Mouse (Mus musculus): ENCODE results near the gene Nxpe5. TPM values are rescaled to one million over a fixed set of nuclear protein-coding genes. Genes with fewer than 3 reads are reported as not detected.
A peak's percentile ranks its signal among the peaks of the same experiment; 100 is the strongest.

Gene Nxpe5
- total and polyA plus RNA-seq, 3 experiments: 0.17 to 0.66 (median 0.29) TPM

- DNase-seq: no peak
These were observed 52.3 kb downstream of the Nxpe5 start for GRCm38 (mm10) chr5:138277994-138278393.

- peak; percentile 90 for DNase-seq
These were observed 54.1 kb downstream of the Nxpe5 start, which contains the start of the genes Gm43720, Gpc2 and Stag3 for GRCm38 (mm10) chr5:138279585-138280424. Gm43720 (minus strand) TSS chr5:138279958. Gpc2 (minus strand) TSS chr5:138280005. Stag3 (plus strand) TSS chr5:138280240.

- no peak for DNase-seq
These were observed 54.7 kb downstream of the Nxpe5 start for GRCm38 (mm10) chr5:138280425-138280768.

- DNase-seq: no peak
These were observed 55.1 kb downstream of the Nxpe5 start for GRCm38 (mm10) chr5:138280829-138281228.

- no peak for DNase-seq
These were observed 56.1 kb downstream of the Nxpe5 start for GRCm38 (mm10) chr5:138281798-138282197.

- DNase-seq: no peak
These were observed 57.8 kb downstream of the Nxpe5 start for GRCm38 (mm10) chr5:138283540-138283939.

GRCm38 (mm10) chr5:138287861-138288260 lies 62.2 kb downstream of the Nxpe5 start:
- no peak for DNase-seq

- no peak for DNase-seq
These were observed 65.9 kb downstream of the Nxpe5 start for GRCm38 (mm10) chr5:138291638-138292037.

- DNase-seq: no peak
These were observed 68.5 kb downstream of the Nxpe5 start for GRCm38 (mm10) chr5:138294158-138294557.

- no peak for DNase-seq
These were observed 73.9 kb downstream of the Nxpe5 start for GRCm38 (mm10) chr5:138299613-138300012.

Other genes with a start within 250 kb of the Nxpe5 start
- gene Azgp1, start 244.4 kb upstream of the Nxpe5 start, total RNA-seq (2021): 1 to 10 TPM in 1 of 2 experiments, under 1 TPM in 1; 0.83 to 4.2 TPM
- gene Azgp1, start 244.4 kb upstream of the Nxpe5 start, polyA plus RNA-seq (2012; rRNA removed): 0.18 and 0.72 TPM in 2 replicates
- gene Smok3a, start 204.6 kb upstream of the Nxpe5 start, total RNA-seq (2021): not detected
- not detected in 2 replicates for gene Smok3a, start 204.6 kb upstream of the Nxpe5 start, polyA plus RNA-seq (2012; rRNA removed)
- gene Smok3b, start 204.5 kb upstream of the Nxpe5 start, total RNA-seq (2021): not detected
- not detected in 2 replicates for gene Smok3b, start 204.5 kb upstream of the Nxpe5 start, polyA plus RNA-seq (2012; rRNA removed)
- not detected for gene Smok3c, start 172.7 kb upstream of the Nxpe5 start, total RNA-seq (2021)
- gene Smok3c, start 172.7 kb upstream of the Nxpe5 start, polyA plus RNA-seq (2012; rRNA removed): not detected in 2 replicates
- 10 to 100 TPM; 33.9 to 40.2 TPM for gene Zkscan1, start 140.8 kb upstream of the Nxpe5 start, total RNA-seq (2021)
- gene Zkscan1, start 140.8 kb upstream of the Nxpe5 start, polyA plus RNA-seq (2012; rRNA removed): 2.7 and 3.4 TPM in 2 replicates
- 10 to 100 TPM; 14.8 to 16.7 TPM for gene Zscan21, start 109.0 kb upstream of the Nxpe5 start, total RNA-seq (2021)
- 4.0 and 5.3 TPM in 2 replicates for gene Zscan21, start 109.0 kb upstream of the Nxpe5 start, polyA plus RNA-seq (2012; rRNA removed)
- gene Zfp113, start 70.2 kb upstream of the Nxpe5 start, total RNA-seq (2021): 10 to 100 TPM; 11.0 to 11.5 TPM
- 6.2 and 10.5 TPM in 2 replicates for gene Zfp113, start 70.2 kb upstream of the Nxpe5 start, polyA plus RNA-seq (2012; rRNA removed)
- gene Cops6, start 64.8 kb upstream of the Nxpe5 start, total RNA-seq (2021): 100 to 1,000 TPM; 132 to 160 TPM
- gene Cops6, start 64.8 kb upstream of the Nxpe5 start, polyA plus RNA-seq (2012; rRNA removed): 44.6 and 49.2 TPM in 2 replicates
- gene Ap4m1, start 53.9 kb upstream of the Nxpe5 start, total RNA-seq (2021): 10 to 100 TPM; 19.4 to 20.1 TPM
- 24.9 and 27.7 TPM in 2 replicates for gene Ap4m1, start 53.9 kb upstream of the Nxpe5 start, polyA plus RNA-seq (2012; rRNA removed)
- gene Mcm7, start 53.5 kb upstream of the Nxpe5 start, total RNA-seq (2021): 10 to 100 TPM; 22.8 to 23.1 TPM
- gene Mcm7, start 53.5 kb upstream of the Nxpe5 start, polyA plus RNA-seq (2012; rRNA removed): 17.9 and 21.6 TPM in 2 replicates
- gene Taf6, start 38.4 kb upstream of the Nxpe5 start, total RNA-seq (2021): 10 to 100 TPM; 41.7 to 44.7 TPM
- 63.3 and 72.2 TPM in 2 replicates for gene Taf6, start 38.4 kb upstream of the Nxpe5 start, polyA plus RNA-seq (2012; rRNA removed)
- 10 to 100 TPM; 18.1 to 28.7 TPM for gene Cnpy4, start 38.4 kb upstream of the Nxpe5 start, total RNA-seq (2021)
- gene Cnpy4, start 38.4 kb upstream of the Nxpe5 start, polyA plus RNA-seq (2012; rRNA removed): 0.68 and 1.1 TPM in 2 replicates
- gene Mblac1, start 31.6 kb upstream of the Nxpe5 start, total RNA-seq (2021): 10 to 100 TPM in 1 of 2 experiments, 1 to 10 TPM in 1; 5.0 to 11.9 TPM
- gene Mblac1, start 31.6 kb upstream of the Nxpe5 start, polyA plus RNA-seq (2012; rRNA removed): 9.6 and 11.1 TPM in 2 replicates
- gene Lamtor4, start 29.6 kb downstream of the Nxpe5 start, total RNA-seq (2021): 10 to 100 TPM; 72.3 to 99.9 TPM
- 184 and 189 TPM in 2 replicates for gene Lamtor4, start 29.6 kb downstream of the Nxpe5 start, polyA plus RNA-seq (2012; rRNA removed)
- 10 to 100 TPM; 24.3 to 28.4 TPM for gene BC037034, start 38.1 kb downstream of the Nxpe5 start, total RNA-seq (2021)
- gene BC037034, start 38.1 kb downstream of the Nxpe5 start, polyA plus RNA-seq (2012; rRNA removed): 93.4 and 115 TPM in 2 replicates
- under 1 TPM; 0.12 to 0.28 TPM for gene Gal3st4, start 46.9 kb downstream of the Nxpe5 start, total RNA-seq (2021)
- 0.07 TPM in 2 replicates for gene Gal3st4, start 46.9 kb downstream of the Nxpe5 start, polyA plus RNA-seq (2012; rRNA removed)
- not detected for gene Gm43720, start 54.1 kb downstream of the Nxpe5 start, total RNA-seq (2021)
- gene Gm43720, start 54.1 kb downstream of the Nxpe5 start, polyA plus RNA-seq (2012; rRNA removed): not detected in 2 replicates
- under 1 TPM; 0.35 to 0.63 TPM for gene Gpc2, start 54.1 kb downstream of the Nxpe5 start, total RNA-seq (2021)
- 2.3 and 3.1 TPM in 2 replicates for gene Gpc2, start 54.1 kb downstream of the Nxpe5 start, polyA plus RNA-seq (2012; rRNA removed)
- under 1 TPM in 1 of 2 experiments, not detected in 1; 0.06 TPM for gene Stag3, start 54.3 kb downstream of the Nxpe5 start, total RNA-seq (2021)
- gene Stag3, start 54.3 kb downstream of the Nxpe5 start, polyA plus RNA-seq (2012; rRNA removed): 0.68 TPM in 1 of 2 replicates, not detected in the other
- under 1 TPM in 1 of 2 experiments, not detected in 1; 0.55 TPM for gene Pvrig, start 116.1 kb downstream of the Nxpe5 start, total RNA-seq (2021)
- gene Pvrig, start 116.1 kb downstream of the Nxpe5 start, polyA plus RNA-seq (2012; rRNA removed): 0.09 and 0.10 TPM in 2 replicates
- gene Zfp157, start 215.6 kb downstream of the Nxpe5 start, total RNA-seq (2021): 1 to 10 TPM; 4.5 to 10.0 TPM
- 1.1 and 1.4 TPM in 2 replicates for gene Zfp157, start 215.6 kb downstream of the Nxpe5 start, polyA plus RNA-seq (2012; rRNA removed)

All from adrenal gland, adult 2 months (tissue).